Mouse (Mus musculus): ENCODE results near the gene Rmnd5a. TPM values are rescaled to one million over a fixed set of nuclear protein-coding genes. Genes with fewer than 3 reads are reported as not detected.

The Rmnd5a gene
- polyA plus RNA-seq, 1 experiment from 2014 or later: 11.4 TPM

Other genes with a start within 250 kb of the Rmnd5a start
- gene Fabp1, start 240.8 kb downstream of the Rmnd5a start, polyA plus RNA-seq (2015; fragmentation: Nextera tagmentation; extraction: Ambion mirVana): 1.6 and 2.7 TPM in 2 replicates
- gene Krcc1, start 169.0 kb downstream of the Rmnd5a start, polyA plus RNA-seq (2015; fragmentation: Nextera tagmentation; extraction: Ambion mirVana): 52.9 and 58.4 TPM in 2 replicates
- 0.65 and 0.72 TPM in 2 replicates for gene Smyd1, start 118.4 kb downstream of the Rmnd5a start, polyA plus RNA-seq (2015; fragmentation: Nextera tagmentation; extraction: Ambion mirVana)
- gene Cd8b1, start 117.8 kb downstream of the Rmnd5a start, polyA plus RNA-seq (2015; fragmentation: Nextera tagmentation; extraction: Ambion mirVana): 0.10 TPM in 1 of 2 replicates, not detected in the other
- 0.09 TPM in 2 replicates for gene Cd8a, start 67.2 kb downstream of the Rmnd5a start, polyA plus RNA-seq (2015; fragmentation: Nextera tagmentation; extraction: Ambion mirVana)
- gene Rnf103, start 53.3 kb upstream of the Rmnd5a start, polyA plus RNA-seq (2015; fragmentation: Nextera tagmentation; extraction: Ambion mirVana): 8.5 and 14.5 TPM in 2 replicates
- gene Chmp3, start 103.2 kb upstream of the Rmnd5a start, polyA plus RNA-seq (2015; fragmentation: Nextera tagmentation; extraction: Ambion mirVana): 74.0 and 74.3 TPM in 2 replicates
- gene Kdm3a, start 192.4 kb upstream of the Rmnd5a start, polyA plus RNA-seq (2015; fragmentation: Nextera tagmentation; extraction: Ambion mirVana): 47.0 and 47.6 TPM in 2 replicates